Mouse (Mus musculus) lung, adult 2 months (tissue): ENCODE measurements around the gene Olfr1359.

ENCODE experiments used
- CTCF ChIP-seq: fragments of 200-500 bp; IDR thresholded peaks from 2 replicates; pipeline ENCODE4 v1.5.1; 2011; ENCODE audit warnings: mild to moderate bottlenecking, low read length, control low read depth; ENCODE audit not compliant: insufficient read depth
- POLR2A ChIP-seq: fragments of 200-500 bp; IDR thresholded peaks from 2 replicates; pipeline ENCODE4 v1.6.1; 2011; ENCODE audit warnings: low read depth, mild to moderate bottlenecking, control low read depth, low read length, borderline replicate concordance; ENCODE audit errors: extremely low read depth

GRCm38 (mm10) chr13:21715131-21715863, 17.4 kb downstream of the Olfr1359 start:
- TF ChIP-seq POLR2A (no peak), CTCF (no peak)
